Mouse (Mus musculus) frontal cortex, adult 2 months (tissue): ENCODE measurements at regions not wholly inside any gene's neighbourhood (a gene's known extent, or its start where the extent isn't known, plus 50 kb on each side); places are given as distances from the start of the nearest gene placed in this dataset.

Source experiments
- DNase-seq, 2 experiments: peaks; one replicate each; pipeline ENCODE4 v3.0.0; 2022; ENCODE audit warnings: low spot score in 1 of 2; ENCODE audit errors: extremely low spot score in 1 of 2

DNA sequence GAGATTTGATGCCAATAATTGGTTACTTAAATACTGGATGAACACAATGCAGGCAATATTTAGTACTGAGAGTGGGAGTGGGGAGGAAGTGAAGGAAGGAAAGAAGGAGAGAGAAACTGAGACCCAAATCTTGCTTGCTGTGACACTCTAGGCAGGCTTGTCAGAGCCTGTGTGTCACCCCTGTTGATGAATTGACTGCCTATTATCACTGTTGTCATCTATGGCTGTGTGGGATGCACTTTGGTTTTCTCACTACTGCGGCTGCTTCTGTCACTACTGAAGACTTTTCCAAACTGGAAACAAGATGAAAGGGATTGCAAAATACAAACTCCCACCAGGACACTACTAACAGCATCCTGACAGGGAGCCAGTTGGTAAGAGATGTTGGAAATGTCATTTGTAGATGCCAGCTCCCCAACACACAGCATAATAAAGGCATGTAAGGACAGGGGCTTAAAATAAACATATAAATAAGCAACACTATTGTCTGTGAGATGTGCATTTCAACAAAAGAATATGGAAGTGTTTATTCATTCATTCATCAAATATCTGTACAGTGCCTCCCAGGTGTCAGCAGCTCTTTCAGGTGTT is 207.0 kb upstream of the Ufl1 start:
- DNase-seq = peak in 1 of 2 experiments; percentile 12

GRCm38 (mm10) chr4:25483621-25483933 is 202.0 kb upstream of the Ufl1 start:
- no peak for DNase-seq

GRCm38 (mm10) chr4:25482933-25483620 is 201.5 kb upstream of the Ufl1 start:
- DNase-seq = no peak

DNA sequence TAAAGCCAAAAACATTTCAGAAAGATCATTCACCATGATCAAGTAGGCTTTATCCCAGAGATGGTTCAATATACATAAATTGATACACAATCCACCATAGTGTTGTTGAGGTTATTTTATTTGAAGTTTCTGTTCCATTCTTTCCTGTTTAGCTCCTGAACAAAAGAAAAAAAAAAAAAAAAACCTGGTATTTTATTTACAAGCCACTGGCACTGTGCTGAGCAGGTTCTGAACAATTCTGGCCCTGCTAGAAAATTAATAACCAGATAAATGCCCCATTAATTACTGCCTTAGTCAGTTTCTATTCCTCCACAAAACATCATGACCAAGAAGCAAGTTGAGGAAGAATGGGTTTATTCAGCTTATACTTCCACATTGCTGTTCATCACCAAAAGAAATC is 191.4 kb upstream of the Ufl1 start:
- DNase-seq = no peak

- no peak for DNase-seq
These were observed 184.9 kb upstream of the Ufl1 start for GRCm38 (mm10) chr4:25466490-25466889.

DNA sequence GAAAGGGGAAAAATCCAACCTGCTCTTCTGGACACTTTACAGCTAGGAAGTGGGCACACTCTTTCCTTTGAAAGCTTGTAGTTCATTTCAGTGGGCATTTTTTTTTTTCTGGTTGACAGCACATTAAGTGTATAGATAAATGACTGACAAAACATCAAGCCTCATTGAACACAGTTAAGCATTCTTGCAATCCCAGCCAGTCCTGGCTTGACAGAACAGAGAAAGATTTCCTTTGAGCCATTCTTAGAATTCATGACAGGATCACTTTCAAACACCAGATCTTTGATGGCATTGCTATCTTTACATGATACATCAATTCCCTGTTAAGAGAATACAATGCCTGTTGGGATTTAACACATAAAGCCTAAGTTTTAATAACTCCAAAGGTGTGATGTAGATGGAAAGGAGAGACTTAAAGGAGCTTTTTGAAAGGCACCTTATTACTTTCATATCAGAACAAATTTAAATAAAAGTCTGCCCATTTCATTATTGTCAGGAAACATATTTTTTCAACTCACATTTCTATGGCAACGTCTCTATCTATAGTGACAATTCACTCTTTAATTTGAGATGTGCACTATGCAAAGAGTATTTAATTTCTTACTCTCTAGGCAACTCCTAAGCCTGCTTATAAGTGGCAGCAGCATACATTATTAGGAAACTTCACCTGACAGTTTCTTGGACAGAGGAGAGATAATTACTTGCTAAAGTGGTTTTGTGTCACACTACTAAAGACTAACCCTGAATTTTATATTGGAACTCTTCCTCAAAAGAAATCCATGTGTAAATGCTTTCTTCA is 183.4 kb upstream of the Ufl1 start:
- no peak for DNase-seq

DNA sequence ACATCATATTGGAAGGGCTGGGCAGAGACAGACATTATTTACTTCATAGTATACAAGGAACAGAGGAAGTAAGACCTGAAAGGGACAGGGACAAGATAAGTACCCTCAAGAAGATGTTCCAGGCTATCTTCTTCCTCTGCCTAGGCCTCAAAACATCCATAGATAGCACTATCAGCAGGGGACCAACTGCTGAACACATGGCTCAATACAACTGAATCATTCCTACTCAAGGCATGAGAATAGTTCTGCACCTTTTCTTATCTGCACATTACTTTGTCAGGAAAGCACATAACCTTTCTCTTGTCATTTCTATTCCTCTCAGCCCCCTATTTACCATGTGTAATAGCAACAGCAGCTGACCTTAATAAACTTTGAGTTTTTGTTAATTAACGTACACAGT is 182.4 kb upstream of the Ufl1 start:
- DNase-seq = no peak

GRCm38 (mm10) chr4:25460127-25460526 is 178.5 kb upstream of the Ufl1 start:
- no peak for DNase-seq

- DNase-seq = no peak
These were observed 173.1 kb upstream of the Ufl1 start for GRCm38 (mm10) chr4:25454752-25455151.

DNA sequence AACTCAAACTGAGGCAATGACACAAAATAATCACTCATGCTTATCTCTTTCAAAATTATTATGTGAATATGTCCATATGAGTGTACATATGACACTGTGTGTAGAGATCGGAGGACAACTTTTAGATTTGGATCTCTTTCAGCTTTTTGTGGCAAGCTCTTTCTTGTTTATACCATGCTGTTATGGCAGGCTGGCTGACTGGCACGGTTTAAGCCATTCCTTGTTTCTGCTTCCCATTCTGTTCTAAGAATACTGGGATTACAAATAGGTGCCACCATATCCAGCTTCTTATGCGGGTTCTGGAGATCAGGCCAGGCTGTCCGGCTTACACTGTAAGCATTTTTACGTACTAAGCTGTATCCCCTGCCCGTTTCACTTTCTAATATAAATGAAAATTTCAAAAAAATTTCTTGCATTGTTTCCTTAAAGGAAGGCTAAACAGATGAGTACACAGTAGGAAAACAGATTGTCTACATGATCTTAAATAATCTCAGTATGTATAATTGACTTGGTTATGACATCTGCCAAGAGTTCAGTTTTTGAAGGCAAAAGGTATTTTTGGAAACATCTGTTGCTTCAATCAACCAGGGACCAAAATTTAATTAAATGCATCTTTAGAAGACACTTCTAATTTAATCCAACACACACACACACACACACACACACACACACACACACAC is 171.6 kb upstream of the Ufl1 start:
- DNase-seq = no peak

DNA sequence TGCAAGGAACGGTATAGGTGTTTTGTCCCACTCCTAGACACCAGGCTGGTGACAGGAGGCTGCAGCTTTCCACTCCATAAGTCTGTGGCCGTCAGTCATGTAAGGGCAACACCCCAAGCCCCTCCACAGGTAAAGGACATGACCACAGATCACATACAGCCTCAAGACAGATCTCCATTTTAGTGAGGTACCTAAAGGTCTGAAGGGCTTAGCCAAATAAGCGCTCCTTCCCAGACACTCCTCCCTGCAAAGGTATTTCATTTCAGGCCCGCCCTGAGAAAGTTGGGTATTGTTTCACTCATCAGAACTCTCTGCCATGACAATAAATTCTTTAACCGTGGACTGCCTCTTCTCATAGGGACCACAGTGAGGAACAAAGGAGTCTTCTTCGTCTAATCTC is 170.2 kb upstream of the Ufl1 start:
- DNase-seq = no peak

DNA sequence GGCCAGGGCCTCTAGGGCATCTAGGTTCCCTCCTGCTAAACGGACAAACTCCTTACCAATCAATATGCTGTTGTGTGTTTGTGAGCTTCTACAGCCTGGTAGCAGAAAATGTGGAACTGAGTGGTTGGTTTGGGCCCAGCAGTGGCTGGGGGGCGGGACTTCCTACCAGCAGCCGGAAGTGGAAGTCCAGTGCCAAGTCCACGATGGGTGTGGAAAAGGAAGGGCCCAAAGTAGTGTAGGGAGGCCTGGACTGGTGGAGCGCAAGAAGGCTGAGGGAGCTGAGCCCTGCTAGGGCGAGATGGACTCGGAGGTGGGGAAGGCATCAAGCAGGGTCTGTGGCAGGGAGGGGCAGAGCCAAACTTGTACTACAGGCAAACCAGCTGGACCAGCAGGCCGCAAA is 150.6 kb upstream of the Ufl1 start:
- no peak for DNase-seq

- no peak for DNase-seq
These were observed 134.7 kb upstream of the Ufl1 start for GRCm38 (mm10) chr4:25416330-25416729.

DNA sequence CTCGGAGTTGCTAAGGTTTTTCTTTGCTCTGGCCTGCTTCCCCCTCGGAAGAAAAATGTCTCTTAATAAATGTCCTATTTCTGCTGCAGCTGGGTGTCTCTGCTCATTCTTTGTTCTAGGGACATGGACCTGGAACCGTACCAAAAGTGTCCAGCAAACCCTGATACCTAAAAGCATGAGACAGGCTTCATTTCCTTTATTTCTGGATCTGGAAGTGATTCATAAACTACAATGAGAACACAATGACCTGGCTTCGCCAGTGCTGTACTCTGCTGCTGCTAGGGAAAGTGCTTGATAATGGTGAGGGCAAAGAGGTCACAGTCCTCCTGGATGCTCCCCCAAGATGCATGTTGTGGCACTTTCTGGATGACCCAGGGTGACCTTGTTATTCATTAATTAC is 128.8 kb upstream of the Ufl1 start:
- no peak for DNase-seq

- DNase-seq = peak; percentile 59 to 78
These were observed 127.3 kb upstream of the Ufl1 start for GRCm38 (mm10) chr4:25408696-25409448.

DNA sequence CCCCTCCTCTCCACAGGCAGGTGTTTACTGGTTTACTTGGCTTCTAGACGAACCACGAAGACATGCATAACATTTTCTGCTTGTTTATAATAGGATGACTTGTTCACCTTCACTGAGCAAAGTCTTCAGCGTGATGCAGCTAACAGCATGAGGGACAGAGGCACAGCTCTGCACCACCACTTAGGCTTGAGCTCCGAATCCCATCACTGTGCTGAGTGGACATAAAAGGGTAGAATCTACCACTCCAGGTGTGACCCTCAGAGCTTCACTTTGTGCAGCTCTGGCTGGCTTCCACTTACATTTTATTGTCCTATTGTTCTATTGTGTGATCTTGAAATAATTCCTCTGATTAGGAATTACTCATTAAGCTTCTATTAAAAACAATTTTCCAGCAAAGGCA is 126.2 kb upstream of the Ufl1 start:
- no peak for DNase-seq

DNA sequence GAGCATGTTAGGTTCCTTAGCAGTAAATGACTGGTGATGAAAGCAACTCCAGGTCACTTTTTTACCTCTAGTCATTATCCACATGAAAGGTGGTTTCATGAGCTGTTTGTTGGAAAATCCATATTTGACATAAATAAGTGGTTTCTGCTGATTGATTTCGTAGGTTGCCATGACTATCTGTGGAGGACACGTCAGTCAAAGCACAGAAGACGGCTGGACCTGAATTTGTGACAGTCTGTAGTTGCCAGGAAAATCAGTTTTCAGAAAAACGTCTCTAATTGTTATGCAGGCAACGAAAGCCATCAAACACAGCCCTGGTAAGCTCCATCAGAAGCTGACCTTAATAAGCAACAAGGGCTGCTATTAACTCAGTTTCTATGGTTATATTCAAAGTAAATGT is 107.9 kb upstream of the Ufl1 start:
- DNase-seq = no peak

- DNase-seq = no peak
These were observed 90.4 kb upstream of the Ufl1 start for GRCm38 (mm10) chr4:25372041-25372440.

DNA sequence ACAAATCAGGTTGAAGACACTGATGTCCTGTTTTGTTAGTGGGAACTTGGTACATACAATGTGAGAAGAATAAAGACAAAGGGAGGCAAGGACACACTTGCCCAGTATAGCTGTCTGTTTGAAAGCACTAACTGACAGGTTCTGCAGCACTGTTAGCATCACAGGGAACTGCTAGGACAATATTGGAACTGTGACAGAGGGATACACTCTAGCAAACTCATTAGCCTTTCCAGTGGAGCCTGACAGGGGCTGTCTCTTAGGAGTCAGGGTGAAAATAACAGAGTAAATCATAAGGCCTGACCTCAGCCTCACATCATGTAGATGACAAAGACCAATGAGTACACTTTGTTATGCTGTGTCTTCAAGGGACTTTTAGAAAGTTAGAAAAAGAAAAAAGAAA is 82.8 kb upstream of the Ufl1 start:
- no peak for DNase-seq

DNA sequence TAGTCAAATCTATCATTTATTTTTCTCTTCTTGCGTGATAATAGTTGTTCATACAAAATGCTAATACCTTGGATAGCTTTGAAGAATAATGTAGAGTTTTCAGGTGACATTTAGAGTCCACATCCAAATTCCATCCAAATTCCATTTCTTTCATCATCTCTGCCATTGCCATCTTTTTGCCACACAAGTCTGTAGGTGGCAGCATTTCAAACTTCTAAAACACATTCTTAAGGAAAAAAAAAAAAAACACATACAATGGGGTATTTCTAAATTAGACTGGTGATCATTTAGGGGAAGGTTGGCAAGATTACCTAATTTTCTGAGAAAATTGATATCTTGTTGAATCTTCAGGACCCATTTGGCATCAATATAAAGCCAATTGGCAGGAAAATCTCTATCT is 56.0 kb upstream of the Ufl1 start:
- peak in 1 of 2 experiments; percentile 8 for DNase-seq
